Mouse (Mus musculus): ENCODE measurements at regions not wholly inside any gene's neighbourhood (a gene's known extent, or its start where the extent isn't known, plus 50 kb on each side); places are given as distances from the start of the nearest gene placed in this dataset.

GRCm38 (mm10) chr7:130059684-130060607 lies 460.2 kb downstream of the Ate1 start:
- TF ChIP-seq BHLHE40 (IDR thresholded peaks at IDR 0.05; ENCODE audit: low read depth, low read length) (no peak), TBP (conservative IDR thresholded peaks at IDR 0.05; ENCODE audit: low read depth, low read length) (no peak), HCFC1 (IDR thresholded peaks at IDR 0.05; ENCODE audit: low read depth, low read length) (no peak), JUND (conservative IDR thresholded peaks at IDR 0.05; ENCODE audit: low read depth, low read length) (no peak), CHD2 (IDR thresholded peaks at IDR 0.05; ENCODE audit: low read length) (no peak), NELFE (IDR thresholded peaks at IDR 0.05; ENCODE audit: low read depth, low read length) (no peak), PAX5 (IDR thresholded peaks at IDR 0.05; ENCODE audit: low read length) (no peak), POLR2A (IDR thresholded peaks at IDR 0.05; ENCODE audit: low read depth, low read length) (no peak), NRF1 (IDR thresholded peaks at IDR 0.05; ENCODE audit: low read depth, low read length) (no peak), RCOR1 (conservative IDR thresholded peaks at IDR 0.05; ENCODE audit: low read depth, low read length) (no peak), CHD1 (IDR thresholded peaks at IDR 0.05; ENCODE audit: low read depth, low read length) (no peak), JUN (IDR thresholded peaks at IDR 0.05; ENCODE audit: insufficient read depth, low read depth, low read length) (no peak)
- Histone ChIP-seq H3K9me3 (replicated peaks; ENCODE audit: low read length) (no peaks in the 10 kb centered on the region), H3K9ac (ENCODE audit: insufficient read depth, low read depth) (no peak overlapping the region), H3K36me3 (replicated peaks in 1 of 2; ENCODE audit: control insufficient read depth in 1 of 2, insufficient read depth in 1 of 2, low read length in 1 of 2) (no peaks in the 10 kb centered on the region), H3K27ac (ENCODE audit: insufficient read depth, low read depth) (no peak overlapping the region), H3K4me1 (ENCODE audit: control insufficient read depth in 1 of 2, insufficient read depth in 2 of 2) (no peaks in the 10 kb centered on the region), H3K4me3 (replicated peaks in 1 of 3; ENCODE audit: low read depth in 2 of 3, low read length in 2 of 3, poor library complexity in 1 of 3) (no peak overlapping the region), H3K79me2 (replicated peaks; ENCODE audit: control insufficient read depth, extremely low read depth, insufficient read depth, poor library complexity, severe bottlenecking) (no peaks in the 10 kb centered on the region), H3K27me3 (replicated peaks) (peaks cover 44% of the 10 kb centered on the region), H3K4me2 (ENCODE audit: insufficient read depth, low read depth, poor library complexity, severe bottlenecking) (no peak overlapping the region)
- no peak for DNase-seq (ENCODE audit: extremely low read depth)
- dilution Hi-C loops (cut with MboI; ENCODE audit: extremely low pct_ligation_motif_present, extremely low pct_unique_long_range_greater_than_20kb, low sequenced_read_pairs) (no loop called here), in situ Hi-C loops (cut with MboI; ENCODE audit: low pct_ligation_motif_present, low pct_unique_long_range_greater_than_20kb, low sequenced_read_pairs) (no loop called here)

DNA sequence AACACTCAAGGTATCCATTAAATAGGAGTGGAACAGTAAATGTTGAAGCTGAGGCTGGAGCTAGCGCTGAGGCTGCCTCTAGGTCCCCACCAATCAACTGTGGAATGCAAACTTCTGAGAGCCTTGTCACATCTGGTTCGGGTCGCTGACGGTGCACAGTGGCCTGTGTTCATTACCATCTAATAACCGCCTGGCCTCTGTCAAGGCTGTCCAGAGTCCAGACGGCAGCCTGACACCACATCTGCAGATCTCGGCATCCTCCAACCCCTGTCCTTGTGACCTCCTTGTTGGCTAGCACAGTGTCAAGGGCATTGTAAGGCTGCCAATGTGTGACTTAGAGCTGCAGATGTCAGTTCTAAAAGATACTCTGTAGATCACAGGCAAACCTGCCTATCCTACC lies 455.7 kb downstream of the Ate1 start:
- Histone ChIP-seq H3K9me3 (replicated peaks; ENCODE audit: low read length) (no peaks in the 10 kb centered on the region), H3K4me1 (ENCODE audit: control insufficient read depth in 1 of 2, insufficient read depth in 2 of 2) (no peaks in the 10 kb centered on the region), H3K36me3 (replicated peaks in 1 of 2; ENCODE audit: control insufficient read depth in 1 of 2, insufficient read depth in 1 of 2, low read length in 1 of 2) (no peaks in the 10 kb centered on the region), H3K27ac (ENCODE audit: insufficient read depth, low read depth) (no peak overlapping the region), H3K9ac (ENCODE audit: insufficient read depth, low read depth) (no peak overlapping the region), H3K4me3 (replicated peaks in 1 of 3; ENCODE audit: low read depth in 2 of 3, low read length in 2 of 3, poor library complexity in 1 of 3) (no peak overlapping the region), H3K27me3 (replicated peaks) (peaks cover 48% of the 10 kb centered on the region), H3K79me2 (replicated peaks; ENCODE audit: control insufficient read depth, extremely low read depth, insufficient read depth, poor library complexity, severe bottlenecking) (no peaks in the 10 kb centered on the region), H3K4me2 (ENCODE audit: insufficient read depth, low read depth, poor library complexity, severe bottlenecking) (no peak overlapping the region)
- in situ Hi-C loops (cut with MboI; ENCODE audit: low pct_ligation_motif_present, low pct_unique_long_range_greater_than_20kb, low sequenced_read_pairs) (no loop called here), dilution Hi-C loops (cut with MboI; ENCODE audit: extremely low pct_ligation_motif_present, extremely low pct_unique_long_range_greater_than_20kb, low sequenced_read_pairs) (no loop called here)
- no peak for TF ChIP-seq NRF1 (IDR thresholded peaks at IDR 0.05; ENCODE audit: low read depth, low read length)
- no peak for TF ChIP-seq IRF4 (IDR thresholded peaks at IDR 0.05; ENCODE audit: low read depth, low read length)
- no peak for TF ChIP-seq ZKSCAN1 (IDR thresholded peaks at IDR 0.05; ENCODE audit: borderline replicate concordance, low read depth, low read length)
- no peak for TF ChIP-seq POLR2A (IDR thresholded peaks at IDR 0.05; ENCODE audit: low read depth, low read length)
- TF ChIP-seq RAD21 (IDR thresholded peaks at IDR 0.05; ENCODE audit: low read depth, low read length): no peak
- no peak for TF ChIP-seq SMC3 (IDR thresholded peaks at IDR 0.05; ENCODE audit: low read depth, low read length)
- TF ChIP-seq CHD2 (IDR thresholded peaks at IDR 0.05; ENCODE audit: low read length): no peak
- no peak for TF ChIP-seq ETS1 (conservative IDR thresholded peaks at IDR 0.05; ENCODE audit: low read depth, low read length)
- TF ChIP-seq MEF2A (IDR thresholded peaks at IDR 0.05; ENCODE audit: borderline replicate concordance, low read depth, low read length): no peak
- TF ChIP-seq CHD1 (IDR thresholded peaks at IDR 0.05; ENCODE audit: low read depth, low read length): no peak
- no peak for TF ChIP-seq RCOR1 (conservative IDR thresholded peaks at IDR 0.05; ENCODE audit: low read depth, low read length)
- DNase-seq (ENCODE audit: extremely low read depth): no peak

Data from CH12.LX (cell line).